Mouse (Mus musculus) stomach, postnatal 0 days (tissue): ENCODE results near the gene P2ry12. TPM values are rescaled to one million over a fixed set of nuclear protein-coding genes. Genes with fewer than 3 reads are reported as not detected.

ENCODE experiments used
- ATAC-seq: fragments of 200-750 bp; cut with Nextera tagmentation; 2 replicates; pipeline ENCODE4 v1.8.0; 2017; ENCODE audit not compliant: low FRiP score, low TSS enrichment
- DNase-seq: peaks from one replicate; pipeline ENCODE4 v3.0.0-alpha.2; 2016; ENCODE audit warnings: low spot score
- H3K27ac ChIP-seq: fragments of 300-500 bp; sonication (generic); replicated peaks from 2 replicates; pipeline ENCODE4 v1.5.1; 2014; ENCODE audit warnings: mild to moderate bottlenecking, control low read depth
- H3K27me3 ChIP-seq: fragments of 300-500 bp; sonication (generic); 2 replicates; pipeline ENCODE4 v1.6.1; 2014; ENCODE audit warnings: low read length; ENCODE audit not compliant: control insufficient read depth, insufficient read depth
- H3K36me3 ChIP-seq: fragments of 300-500 bp; sonication (generic); 2 replicates; pipeline ENCODE4 v1.6.1; 2014; ENCODE audit warnings: low read length, mixed read lengths; ENCODE audit not compliant: control insufficient read depth, insufficient read depth
- H3K4me1 ChIP-seq: fragments of 300-500 bp; sonication (generic); replicated peaks from 2 replicates; pipeline ENCODE4 v1.6.1; 2014; ENCODE audit warnings: antibody characterized with exemption; ENCODE audit not compliant: control insufficient read depth, insufficient read depth
- H3K4me2 ChIP-seq: fragments of 300-500 bp; sonication (generic); replicated peaks from 2 replicates; pipeline ENCODE4 v1.6.1; 2014; ENCODE audit warnings: low read depth, mild to moderate bottlenecking, control low read depth, moderate library complexity
- H3K4me3 ChIP-seq: fragments of 300-500 bp; sonication (generic); 2 replicates; pipeline ENCODE4 v1.5.1; 2014; ENCODE audit warnings: low read depth, low read length, control low read depth
- H3K9ac ChIP-seq: fragments of 300-500 bp; sonication (generic); 2 replicates; pipeline ENCODE4 v1.6.1; 2014; ENCODE audit warnings: mild to moderate bottlenecking, low read length, control low read depth, mixed read lengths
- H3K9me3 ChIP-seq: fragments of 300-500 bp; sonication (generic); 2 replicates; pipeline ENCODE4 v1.6.1; 2016; ENCODE audit warnings: low read length; ENCODE audit not compliant: control insufficient read depth
- CTCF ChIP-seq: IDR thresholded peaks from 2 replicates; pipeline ENCODE4 v1.5.1; 2016; ENCODE audit warnings: antibody characterized with exemption, low read depth, mild to moderate bottlenecking, moderate library complexity
- EP300 ChIP-seq: optimal IDR thresholded peaks from 2 replicates; pipeline ENCODE3; 2016; ENCODE audit warnings: antibody characterized with exemption
- WGBS: fragments of 180-500 bp; shearing (Covaris S2); extraction: QIAGEN DNeasy Blood & Tissue Kit; methylation state at CpG from one replicate; pipeline ENCODE4 v1.1.7; 2014; 5-methylcytosine and 5-hydroxymethylcytosine counted together
- polyA plus RNA-seq: library from polyadenylated mRNA; unstranded; fragments of >200 nt; fragmentation: Nextera tagmentation; extraction: Ambion mirVana; gene quantifications from 2 replicates; pipeline ENCODE4 v1.2.1, GENCODE M21; 2015

Gene P2ry12
- polyA plus RNA-seq, 1 experiment from 2014 or later: 2.9 TPM

- H3K27me3 ChIP-seq: no peaks in the 10 kb centered on the region
- ATAC-seq: no peak
- DNase-seq: no peak
- no peak overlapping the region for H3K4me2 ChIP-seq
- no peak overlapping the region for H3K4me3 ChIP-seq
- H3K9ac ChIP-seq: no peak overlapping the region
- H3K36me3 ChIP-seq: no peaks in the 10 kb centered on the region
- TF ChIP-seq CTCF (no peak), EP300 (no peak)
- no peaks in the 10 kb centered on the region for H3K9me3 ChIP-seq
- H3K4me1 ChIP-seq: no peaks in the 10 kb centered on the region
- H3K27ac ChIP-seq: no peak overlapping the region
- 76% methylated on average over 6 of the region's 6 CpGs for WGBS
Observed at GRCm38 (mm10) chr3:59248031-59248430, 14.6 kb downstream of the P2ry12 start.

- Histone ChIP-seq H3K27me3 (no peaks in the 10 kb centered on the region), H3K27ac (no peak overlapping the region), H3K9ac (no peak overlapping the region), H3K36me3 (no peaks in the 10 kb centered on the region), H3K4me2 (no peak overlapping the region), H3K4me1 (no peaks in the 10 kb centered on the region), H3K9me3 (no peaks in the 10 kb centered on the region), H3K4me3 (no peak overlapping the region)
- WGBS: 67% methylated on average over 6 of the region's 6 CpGs
- TF ChIP-seq CTCF (no peak), EP300 (no peak)
- DNase-seq (no peak), ATAC-seq (no peak)
Observed at GRCm38 (mm10) chr3:59243384-59243783, 19.3 kb downstream of the P2ry12 start.

DNA sequence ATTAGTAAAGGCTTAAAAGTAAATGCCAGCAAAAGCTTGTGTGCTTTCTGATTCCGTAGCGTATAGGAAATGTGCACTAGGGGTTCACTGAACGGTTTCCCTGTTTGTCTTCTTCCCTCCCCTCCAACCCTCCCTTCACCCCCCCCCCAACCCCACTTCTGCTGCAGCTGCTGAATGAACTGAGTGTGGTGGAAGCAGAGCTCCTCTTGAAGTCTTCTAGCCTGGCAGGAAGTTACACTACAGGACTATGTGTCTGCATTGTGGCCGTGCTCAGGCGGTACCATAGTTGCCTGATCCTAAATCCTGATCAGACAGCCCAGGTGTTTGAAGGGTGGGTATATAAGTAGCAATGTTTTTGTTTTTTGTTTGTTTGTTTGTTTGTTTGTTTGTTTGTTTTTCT, 27.8 kb downstream of the P2ry12 start:
- no peak for DNase-seq
- H3K27me3 ChIP-seq: no peaks in the 10 kb centered on the region
- H3K4me1 ChIP-seq: no peaks in the 10 kb centered on the region
- TF ChIP-seq EP300 (no peak), CTCF (no peak)
- no peak for ATAC-seq
- no peak overlapping the region for H3K27ac ChIP-seq
- no peaks in the 10 kb centered on the region for H3K9me3 ChIP-seq
- 65% methylated on average over 5 of the region's 5 CpGs for WGBS
- no peak overlapping the region for H3K4me2 ChIP-seq
- no peaks in the 10 kb centered on the region for H3K36me3 ChIP-seq
- no peak overlapping the region for H3K9ac ChIP-seq
- no peak overlapping the region for H3K4me3 ChIP-seq

DNA sequence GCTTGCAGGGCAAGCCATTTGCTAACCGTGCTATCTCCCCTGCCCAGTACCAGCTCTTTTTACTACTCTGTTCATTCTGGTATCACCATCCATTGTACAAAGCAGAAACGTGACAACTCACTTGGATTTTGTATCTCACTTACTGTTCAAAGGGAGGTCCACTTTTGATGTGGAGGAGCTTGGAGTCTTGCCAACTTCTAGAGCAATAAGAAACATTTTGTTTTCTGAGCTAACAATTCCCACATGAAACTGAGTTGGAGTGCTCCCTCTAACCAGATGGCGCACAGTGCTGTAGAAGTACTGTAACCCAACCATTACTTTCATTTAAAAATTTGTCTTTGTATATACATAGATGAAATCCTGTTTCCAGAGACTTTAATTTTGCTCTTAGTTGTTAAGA, 31.8 kb downstream of the P2ry12 start:
- H3K36me3 ChIP-seq: no peaks in the 10 kb centered on the region
- no peaks in the 10 kb centered on the region for H3K9me3 ChIP-seq
- no peaks in the 10 kb centered on the region for H3K27me3 ChIP-seq
- no peaks in the 10 kb centered on the region for H3K4me1 ChIP-seq
- H3K27ac ChIP-seq: no peak overlapping the region
- DNase-seq (no peak), ATAC-seq (no peak)
- TF ChIP-seq EP300 (no peak), CTCF (no peak)
- 70% methylated on average over 3 of the region's 3 CpGs for WGBS
- H3K4me3 ChIP-seq: no peak overlapping the region
- H3K4me2 ChIP-seq: no peak overlapping the region
- H3K9ac ChIP-seq: no peak overlapping the region

DNA sequence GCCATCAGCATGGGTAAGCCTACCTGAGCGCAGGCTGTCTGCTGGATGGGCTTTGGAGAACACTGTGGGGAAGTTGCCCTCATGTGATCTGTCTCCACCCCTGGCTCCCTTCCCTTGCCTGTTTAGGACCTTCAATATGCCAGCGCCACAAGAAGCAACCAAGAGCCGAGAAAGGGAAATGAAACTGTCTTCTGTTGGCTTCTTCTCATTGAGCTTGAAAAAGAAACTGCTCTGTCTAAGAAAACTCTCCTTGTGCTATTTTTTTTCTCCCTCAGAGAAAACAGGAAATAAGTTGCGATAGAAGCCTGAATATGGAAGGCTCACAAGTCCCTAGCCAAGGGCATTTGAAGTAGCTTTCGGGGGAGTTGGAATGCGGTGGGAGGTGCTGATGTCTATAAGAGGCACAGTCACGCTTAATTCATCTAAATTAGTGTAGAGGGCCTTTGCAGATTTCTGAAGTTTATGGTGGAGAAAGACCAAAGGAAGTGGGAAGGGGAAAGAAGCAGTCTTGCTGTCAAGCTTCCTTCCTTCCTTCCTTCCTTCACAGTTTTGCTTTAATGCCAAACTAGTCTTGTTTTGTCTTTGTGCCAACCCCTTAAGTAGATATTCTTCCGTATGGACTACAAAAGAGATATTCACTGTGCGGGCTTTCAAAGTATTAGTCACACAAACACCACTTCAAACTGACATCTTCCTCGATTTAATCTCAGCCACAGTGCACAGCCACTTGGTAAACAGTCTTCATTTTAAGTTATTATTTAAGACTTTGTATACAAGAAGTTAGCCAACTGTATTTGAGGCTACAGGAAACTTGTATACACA, 33.7 kb downstream of the P2ry12 start:
- Histone ChIP-seq H3K4me3 (no peak overlapping the region), H3K9ac (no peak overlapping the region), H3K27me3 (no peaks in the 10 kb centered on the region), H3K36me3 (no peaks in the 10 kb centered on the region), H3K27ac (peak overlapping the region; percentile 65), H3K9me3 (no peaks in the 10 kb centered on the region), H3K4me2 (peak overlapping the region; percentile 14; the same call in 1 of the 2 replicates), H3K4me1 (no peaks in the 10 kb centered on the region)
- 47% methylated on average over 10 of the region's 10 CpGs for WGBS
- no peak for DNase-seq
- ATAC-seq: no peak
- no peak for TF ChIP-seq EP300
- TF ChIP-seq CTCF: no peak

DNA sequence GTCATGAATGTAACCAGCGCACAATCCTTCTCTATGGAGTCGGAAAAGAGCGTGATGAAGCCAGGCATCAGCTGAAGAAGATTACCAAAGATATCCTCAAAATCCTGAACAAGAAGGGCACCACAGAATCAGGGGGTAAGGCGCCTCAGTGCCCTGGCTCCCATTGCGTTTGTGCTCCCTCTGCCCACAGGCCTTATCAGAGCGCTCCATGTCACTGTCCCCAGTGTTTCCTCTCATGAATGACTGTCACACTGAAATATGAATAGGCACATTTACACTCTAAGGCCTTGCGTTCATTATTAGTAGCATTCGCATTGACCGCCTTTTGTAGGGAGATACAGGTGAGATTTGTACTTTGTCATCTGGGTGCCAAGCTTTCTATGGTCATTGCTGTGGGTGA, 35.0 kb downstream of the P2ry12 start:
- H3K4me2 ChIP-seq: no peak overlapping the region
- no peak overlapping the region for H3K4me3 ChIP-seq
- DNase-seq (no peak), ATAC-seq (no peak)
- no peaks in the 10 kb centered on the region for H3K9me3 ChIP-seq
- no peak overlapping the region for H3K9ac ChIP-seq
- no peak overlapping the region for H3K27ac ChIP-seq
- H3K36me3 ChIP-seq: no peaks in the 10 kb centered on the region
- no peaks in the 10 kb centered on the region for H3K4me1 ChIP-seq
- TF ChIP-seq CTCF: no peak
- no peak for TF ChIP-seq EP300
- no peaks in the 10 kb centered on the region for H3K27me3 ChIP-seq
- WGBS: 93% methylated on average over 9 of the region's 9 CpGs
